Mouse (Mus musculus) stomach, embryonic 15.5 days (tissue): ENCODE results near the gene Klhl11. TPM values are rescaled to one million over a fixed set of nuclear protein-coding genes. Genes with fewer than 3 reads are reported as not detected.

Experiments
- ATAC-seq: fragments of 200-750 bp; cut with Nextera tagmentation; 2 replicates; pipeline ENCODE4 v1.8.0; 2017; ENCODE audit warnings: low read depth, moderate number of reproducible peaks, moderate TSS enrichment; ENCODE audit not compliant: insufficient read depth, low FRiP score
- H3K27ac ChIP-seq: fragments of 300-500 bp; sonication (generic); 2 replicates; pipeline ENCODE4 v1.5.1; 2015; ENCODE audit warnings: mild to moderate bottlenecking, inconsistent platforms
- H3K27me3 ChIP-seq: fragments of 300-500 bp; sonication (generic); replicated peaks from 2 replicates; pipeline ENCODE4 v1.6.1; 2015; ENCODE audit warnings: inconsistent platforms
- H3K36me3 ChIP-seq: fragments of 300-500 bp; sonication (generic); 2 replicates; pipeline ENCODE4 v1.6.1; 2015; ENCODE audit warnings: inconsistent platforms
- H3K4me1 ChIP-seq: fragments of 300-500 bp; sonication (generic); 2 replicates; pipeline ENCODE4 v1.6.1; 2015; ENCODE audit warnings: inconsistent platforms
- H3K4me2 ChIP-seq: fragments of 300-500 bp; sonication (generic); 2 replicates; pipeline ENCODE4 v1.6.1; 2015; ENCODE audit warnings: mild to moderate bottlenecking, inconsistent platforms
- H3K4me3 ChIP-seq: fragments of 300-500 bp; sonication (generic); replicated peaks from 2 replicates; pipeline ENCODE4 v1.5.1; 2015; ENCODE audit warnings: inconsistent platforms
- H3K9ac ChIP-seq: fragments of 300-500 bp; sonication (generic); 2 replicates; pipeline ENCODE4 v1.6.1; 2015; ENCODE audit warnings: inconsistent platforms
- H3K9me3 ChIP-seq: fragments of 300-500 bp; sonication (generic); 2 replicates; pipeline ENCODE4 v1.6.1; 2016; ENCODE audit warnings: inconsistent platforms
- WGBS: fragments of 180-500 bp; shearing (Covaris S2); methylation state at CpG from one replicate; pipeline ENCODE4 v1.1.7; 2015; 5-methylcytosine and 5-hydroxymethylcytosine counted together
- polyA plus RNA-seq: library from polyadenylated mRNA; unstranded; fragments of >200 nt; fragmentation: Nextera tagmentation; extraction: Ambion mirVana; gene quantifications from 2 replicates; pipeline ENCODE4 v1.2.1, GENCODE M21; 2015

Gene Klhl11
- polyA plus RNA-seq, 1 experiment from 2014 or later: 7.4 TPM

GRCm38 (mm10) chr11:100501321-100501720, 28.8 kb upstream of the Klhl11 start:
- 50% methylated on average over 6 of the region's 6 CpGs for WGBS
- ATAC-seq: no peak
- Histone ChIP-seq H3K27me3 (no peaks in the 10 kb centered on the region), H3K9ac (no peak overlapping the region), H3K4me1 (no peaks in the 10 kb centered on the region), H3K36me3 (peaks cover 83% of the 10 kb centered on the region), H3K27ac (no peak overlapping the region), H3K9me3 (no peaks in the 10 kb centered on the region), H3K4me3 (no peak overlapping the region), H3K4me2 (no peak overlapping the region)

DNA sequence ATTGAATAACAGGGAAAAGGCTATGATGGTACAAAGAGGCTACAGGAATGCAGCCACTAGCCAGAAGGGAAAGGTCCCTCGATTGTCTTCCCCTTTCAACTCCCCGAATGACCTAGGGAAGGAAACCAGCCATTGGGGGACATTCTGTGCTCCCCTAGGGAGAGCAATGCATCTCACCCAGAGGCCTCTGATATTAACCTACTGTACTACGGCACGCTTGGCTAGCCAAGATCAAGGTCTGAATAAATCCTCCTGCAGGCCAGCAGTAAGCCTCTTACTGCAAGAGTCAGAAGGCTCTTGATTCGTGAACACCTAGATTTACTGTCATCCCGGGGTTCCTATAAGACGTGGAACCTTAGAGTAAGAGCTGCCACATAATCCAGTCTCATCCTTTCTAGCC, 28.1 kb upstream of the Klhl11 start:
- H3K4me1 ChIP-seq: no peaks in the 10 kb centered on the region
- WGBS: 91% methylated on average over 7 of the region's 7 CpGs
- no peaks in the 10 kb centered on the region for H3K27me3 ChIP-seq
- peaks cover 84% of the 10 kb centered on the region for H3K36me3 ChIP-seq
- H3K9me3 ChIP-seq: no peaks in the 10 kb centered on the region
- no peak overlapping the region for H3K4me3 ChIP-seq
- no peak overlapping the region for H3K4me2 ChIP-seq
- ATAC-seq: no peak
- H3K9ac ChIP-seq: no peak overlapping the region
- no peak overlapping the region for H3K27ac ChIP-seq

GRCm38 (mm10) chr11:100500241-100500640, 27.7 kb upstream of the Klhl11 start:
- H3K9ac ChIP-seq: no peak overlapping the region

GRCm38 (mm10) chr11:100493771-100494170, 21.2 kb upstream of the Klhl11 start:
- H3K27me3 ChIP-seq: no peaks in the 10 kb centered on the region
- no peak overlapping the region for H3K9ac ChIP-seq
- 92% methylated on average over 12 of the region's 12 CpGs for WGBS
- H3K36me3 ChIP-seq: peaks cover 84% of the 10 kb centered on the region
- H3K27ac ChIP-seq: no peak overlapping the region
- no peaks in the 10 kb centered on the region for H3K9me3 ChIP-seq
- no peak overlapping the region for H3K4me2 ChIP-seq
- no peaks in the 10 kb centered on the region for H3K4me1 ChIP-seq
- H3K4me3 ChIP-seq: no peak overlapping the region
- no peak for ATAC-seq

More at GRCm38 (mm10) chr11:100500241-100500640, 27.7 kb upstream of the Klhl11 start:
- Histone ChIP-seq H3K4me3 (no peak overlapping the region), H3K27ac (no peak overlapping the region), H3K4me1 (no peaks in the 10 kb centered on the region), H3K4me2 (no peak overlapping the region), H3K27me3 (no peaks in the 10 kb centered on the region), H3K36me3 (peaks cover 84% of the 10 kb centered on the region), H3K9me3 (no peaks in the 10 kb centered on the region)
- ATAC-seq: no peak
- WGBS: 84% methylated on average over 3 of the region's 3 CpGs

DNA sequence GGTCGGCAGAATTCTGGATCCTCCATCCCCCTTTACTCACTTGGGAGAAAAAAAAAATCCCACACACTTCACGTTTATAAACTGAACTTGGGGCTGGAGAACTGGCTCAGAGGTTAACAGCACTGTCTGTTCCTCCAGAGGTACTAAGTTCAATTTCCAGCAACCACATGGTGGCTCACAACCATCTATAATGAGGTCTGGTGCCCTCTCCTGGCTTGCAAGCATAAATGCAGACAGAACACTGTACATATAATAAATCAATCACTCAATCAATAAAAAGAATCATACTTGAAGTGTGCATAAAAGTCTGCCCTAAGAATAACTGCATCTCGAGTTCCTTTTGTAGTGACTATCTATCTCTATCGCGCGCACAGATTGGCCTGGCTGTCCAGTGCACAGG, 18.4 kb upstream of the Klhl11 start:
- Histone ChIP-seq H3K36me3 (peaks cover 68% of the 10 kb centered on the region), H3K4me2 (no peak overlapping the region), H3K9me3 (no peaks in the 10 kb centered on the region), H3K4me3 (no peak overlapping the region), H3K27me3 (no peaks in the 10 kb centered on the region), H3K4me1 (no peaks in the 10 kb centered on the region), H3K9ac (no peak overlapping the region), H3K27ac (no peak overlapping the region)
- ATAC-seq: no peak
- 83% methylated on average over 6 of the region's 6 CpGs for WGBS

GRCm38 (mm10) chr11:100485801-100486538, 13.4 kb upstream of the Klhl11 start:
- H3K4me2 ChIP-seq: no peak overlapping the region
- no peak for ATAC-seq
- H3K9me3 ChIP-seq: no peaks in the 10 kb centered on the region
- 78% methylated on average over 8 of the region's 8 CpGs for WGBS
- no peak overlapping the region for H3K9ac ChIP-seq
- no peak overlapping the region for H3K27ac ChIP-seq
- H3K36me3 ChIP-seq: peaks cover 68% of the 10 kb centered on the region
- H3K4me1 ChIP-seq: no peaks in the 10 kb centered on the region
- H3K27me3 ChIP-seq: no peaks in the 10 kb centered on the region
- no peak overlapping the region for H3K4me3 ChIP-seq

DNA sequence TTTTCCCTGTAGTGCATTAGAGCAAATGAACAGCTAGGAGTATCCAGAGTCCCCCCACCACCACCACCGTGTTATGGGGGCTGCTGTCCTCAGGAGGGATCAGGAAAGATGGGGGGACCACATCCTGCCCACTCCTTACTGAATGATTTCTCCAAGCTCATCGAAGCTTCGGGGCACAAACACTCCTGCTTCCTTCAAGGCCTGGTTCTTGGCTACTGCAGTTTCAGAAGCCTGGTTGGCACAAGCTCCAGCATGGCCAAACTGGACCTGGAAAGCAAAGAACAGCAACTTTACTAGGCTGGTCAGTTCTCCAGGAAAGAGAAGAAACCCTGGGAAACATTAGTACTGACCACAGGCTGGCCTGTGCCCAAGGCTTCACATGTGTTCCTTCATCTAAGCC, 11.9 kb upstream of the Klhl11 start:
- Histone ChIP-seq H3K4me3 (no peak overlapping the region), H3K4me2 (no peak overlapping the region), H3K27ac (no peak overlapping the region), H3K4me1 (no peaks in the 10 kb centered on the region), H3K36me3 (peaks cover 60% of the 10 kb centered on the region), H3K9me3 (no peaks in the 10 kb centered on the region), H3K9ac (no peak overlapping the region), H3K27me3 (no peaks in the 10 kb centered on the region)
- ATAC-seq: no peak
- WGBS: 88% methylated on average over 3 of the region's 3 CpGs

- Histone ChIP-seq H3K4me2 (no peak overlapping the region), H3K27me3 (no peaks in the 10 kb centered on the region), H3K27ac (no peak overlapping the region), H3K9ac (no peak overlapping the region), H3K4me1 (no peaks in the 10 kb centered on the region), H3K9me3 (no peaks in the 10 kb centered on the region), H3K36me3 (peaks cover 40% of the 10 kb centered on the region), H3K4me3 (no peak overlapping the region)
- WGBS: 54% methylated on average over 7 of the region's 7 CpGs
- no peak for ATAC-seq
Measured at GRCm38 (mm10) chr11:100479152-100479551, 6.6 kb upstream of the Klhl11 start.

- Histone ChIP-seq H3K36me3 (peaks cover 15% of the 10 kb centered on the region), H3K9me3 (no peaks in the 10 kb centered on the region), H3K4me3 (no peak overlapping the region), H3K27ac (no peak overlapping the region), H3K9ac (no peak overlapping the region), H3K27me3 (no peaks in the 10 kb centered on the region), H3K4me2 (no peak overlapping the region), H3K4me1 (peaks cover 1% of the 10 kb centered on the region; the same call in 1 of the 2 replicates)
- no peak for ATAC-seq
- 90% methylated on average over 5 of the region's 5 CpGs for WGBS
Measured at GRCm38 (mm10) chr11:100476281-100476680, 3.7 kb upstream of the Klhl11 start.

DNA sequence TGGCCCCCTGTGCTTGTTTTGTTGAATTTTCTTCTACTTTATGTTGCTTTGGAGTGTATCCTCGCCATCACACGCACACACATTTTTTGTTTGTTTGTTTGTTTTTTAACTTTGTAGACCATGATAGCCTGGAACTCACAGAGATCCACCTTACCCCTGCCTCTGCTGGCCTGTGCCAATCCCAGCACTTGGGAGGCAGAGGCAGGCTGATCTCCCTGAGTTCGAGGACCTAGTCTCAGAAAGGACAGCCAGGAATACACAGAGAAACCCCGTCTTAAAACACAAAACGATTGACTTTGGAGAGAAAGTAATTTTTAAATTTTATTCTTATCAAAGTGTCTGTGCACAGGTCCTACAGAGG, 374 bp upstream of the Klhl11 start:
- no peaks in the 10 kb centered on the region for H3K9me3 ChIP-seq
- WGBS: 33% methylated on average over 5 of the region's 5 CpGs
- H3K4me2 ChIP-seq: peak overlapping the region; percentile 31; the same call in 1 of the 2 replicates

DNA sequence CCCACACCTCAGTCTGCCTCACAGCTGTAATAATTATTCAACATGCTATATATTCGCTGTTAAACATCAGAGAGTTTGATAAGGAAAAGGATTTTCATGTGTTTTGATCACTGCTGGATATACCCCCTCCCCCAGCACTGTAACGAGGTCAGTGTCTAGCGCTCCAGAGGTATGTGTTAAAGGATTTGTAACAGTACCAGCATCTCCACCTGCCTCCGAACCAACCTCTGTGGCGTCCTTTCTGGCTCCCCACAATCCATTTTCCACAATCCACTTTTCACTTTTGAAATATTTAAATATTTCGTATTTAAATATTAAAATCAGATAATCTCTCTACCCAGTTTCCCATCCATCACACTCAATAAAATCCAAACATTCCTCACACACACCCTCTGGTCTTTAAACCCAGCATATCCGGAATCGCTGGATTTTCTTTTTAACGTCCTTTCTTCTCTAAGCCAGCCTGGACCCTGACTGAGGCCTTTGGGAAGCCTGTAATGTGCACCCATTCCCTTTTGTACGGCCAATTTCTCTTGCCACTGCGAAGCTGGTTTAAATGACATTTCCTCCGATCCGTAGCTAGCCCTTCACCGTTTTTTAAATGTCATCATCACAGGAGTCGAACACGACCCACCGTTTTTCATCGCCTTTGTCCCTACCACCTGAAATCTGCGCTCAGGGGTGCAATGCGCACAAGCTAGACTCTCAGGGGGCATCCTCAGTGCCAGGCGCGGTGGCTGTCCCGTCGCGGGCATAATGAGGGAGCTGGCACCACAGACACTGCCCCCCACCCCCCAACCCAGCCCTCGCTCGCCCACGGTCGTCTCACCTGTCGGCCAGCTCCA, 967 bp downstream of the Klhl11 start:
- no peaks in the 10 kb centered on the region for H3K9me3 ChIP-seq
- H3K9ac ChIP-seq: peak overlapping the region; percentile 67
- peaks cover 7% of the 10 kb centered on the region for H3K4me1 ChIP-seq
- peak overlapping the region; percentile 89 for H3K4me2 ChIP-seq
- ATAC-seq: 0 out of 2 replicates have a peak, but pooled peaks have one; percentile 4
- 3% methylated on average over 30 of the region's 30 CpGs for WGBS
- H3K27ac ChIP-seq: no peak overlapping the region; the same call in 1 of the 2 replicates
- H3K27me3 ChIP-seq: no peaks in the 10 kb centered on the region
- H3K4me3 ChIP-seq: peak overlapping the region; percentile 65
- 0 out of 2 replicates have a peak, but pooled peaks cover 5% of the 10 kb centered on the region for H3K36me3 ChIP-seq

More for the DNA sequence above, 374 bp upstream of the Klhl11 start:
- H3K4me1 ChIP-seq: peaks cover 7% of the 10 kb centered on the region
- no peak overlapping the region for H3K9ac ChIP-seq
- H3K27me3 ChIP-seq: no peaks in the 10 kb centered on the region
- H3K27ac ChIP-seq: no peak overlapping the region
- peaks cover 3% of the 10 kb centered on the region; the same call in 1 of the 2 replicates for H3K36me3 ChIP-seq
- ATAC-seq: peak; percentile 19; the same call in 1 of the 2 replicates
- H3K4me3 ChIP-seq: peak overlapping the region; percentile 65

- ATAC-seq: no peak
- Histone ChIP-seq H3K4me2 (no peak overlapping the region), H3K4me1 (peaks cover 2% of the 10 kb centered on the region), H3K36me3 (peaks cover 15% of the 10 kb centered on the region; the same call in 1 of the 2 replicates), H3K27ac (no peak overlapping the region), H3K9ac (no peak overlapping the region), H3K27me3 (no peaks in the 10 kb centered on the region), H3K9me3 (no peaks in the 10 kb centered on the region), H3K4me3 (no peak overlapping the region)
- 64% methylated on average over 1 of the region's 1 CpGs for WGBS
Measured at GRCm38 (mm10) chr11:100465833-100466232, 6.7 kb downstream of the Klhl11 start.
